Mouse (Mus musculus) neural tube, embryonic 14.5 days (tissue): ENCODE data around the gene Hpca. TPM values are rescaled to one million over a fixed set of nuclear protein-coding genes. Genes with fewer than 3 reads are reported as not detected.

Experiments used
- ATAC-seq: fragments of 200-750 bp; cut with Nextera tagmentation; 2 replicates; pipeline ENCODE4 v1.8.0; 2017; ENCODE audit warnings: low read depth, mild to moderate bottlenecking, moderate TSS enrichment, moderate library complexity
- H3K27ac ChIP-seq: fragments of 300-500 bp; sonication (generic); 2 replicates; pipeline ENCODE4 v1.5.1; 2014; ENCODE audit warnings: low read depth, mild to moderate bottlenecking, control low read depth, low read length, moderate library complexity, mixed read lengths
- H3K27me3 ChIP-seq: fragments of 300-500 bp; sonication (generic); 2 replicates; pipeline ENCODE4 v1.6.1; 2014; ENCODE audit warnings: low read length; ENCODE audit not compliant: control insufficient read depth, insufficient read depth
- H3K36me3 ChIP-seq: fragments of 300-500 bp; sonication (generic); 2 replicates; pipeline ENCODE4 v1.6.1; 2014; ENCODE audit warnings: low read length, mixed read lengths; ENCODE audit not compliant: control insufficient read depth, insufficient read depth
- H3K4me1 ChIP-seq: fragments of 300-500 bp; sonication (generic); 2 replicates; pipeline ENCODE4 v1.6.1; 2014; ENCODE audit warnings: low read length; ENCODE audit not compliant: control insufficient read depth, insufficient read depth
- H3K4me2 ChIP-seq: fragments of 300-500 bp; sonication (generic); 2 replicates; pipeline ENCODE4 v1.6.1; 2014; ENCODE audit warnings: mild to moderate bottlenecking, low read depth, low read length, control low read depth
- H3K4me3 ChIP-seq: fragments of 300-500 bp; sonication (generic); 2 replicates; pipeline ENCODE4 v1.5.1; 2014; ENCODE audit warnings: low read depth, low read length, control low read depth, mixed read lengths
- H3K9ac ChIP-seq: fragments of 300-500 bp; sonication (generic); replicated peaks from 2 replicates; pipeline ENCODE4 v1.6.1; 2014; ENCODE audit warnings: low read depth, mild to moderate bottlenecking, control low read depth, low read length, mixed read lengths
- H3K9me3 ChIP-seq: fragments of 300-500 bp; sonication (generic); 2 replicates; pipeline ENCODE4 v1.6.1; 2016; ENCODE audit warnings: low read length; ENCODE audit not compliant: control insufficient read depth
- WGBS: fragments of 180-500 bp; shearing (Covaris S2); extraction: QIAGEN DNeasy Blood & Tissue Kit; methylation state at CpG from one replicate; pipeline ENCODE4 v1.1.7; 2014; 5-methylcytosine and 5-hydroxymethylcytosine counted together
- polyA plus RNA-seq: library from polyadenylated mRNA; unstranded; fragments of >200 nt; fragmentation: Nextera tagmentation; extraction: Ambion mirVana; gene quantifications from 2 replicates; pipeline ENCODE4 v1.2.1, GENCODE M21; 2014

Hpca gene
- 41.5 and 56.4 TPM in 2 replicates for polyA plus RNA-seq

GRCm38 (mm10) chr4:129121569-129122086 lies at the start of gene Hpca:
Gene Hpca (minus strand): TSS chr4:129122036.
- Histone ChIP-seq H3K27me3 (peaks cover 3% of the 10 kb centered on the region; the same call in 1 of the 2 replicates), H3K9ac (peak within 1 kb of the TSS; percentile 69), H3K27ac (peak within 1 kb of the TSS; percentile 55; the same call in 1 of the 2 replicates), H3K4me3 (peak within 1 kb of the TSS; percentile 53), H3K36me3 (no peaks in the 10 kb centered on the region), H3K4me1 (peaks cover 7% of the 10 kb centered on the region), H3K4me2 (peak within 1 kb of the TSS; percentile 91), H3K9me3 (no peaks in the 10 kb centered on the region)
- WGBS: under 1% methylated on average over 10 of the region's 17 CpGs
- ATAC-seq: 0 out of 2 replicates have a peak, but pooled peaks have one; percentile 9

GRCm38 (mm10) chr4:129161581-129162255 lies 39.9 kb upstream of the Hpca start:
- Histone ChIP-seq H3K9me3 (no peaks in the 10 kb centered on the region), H3K4me2 (no peak overlapping the region), H3K27me3 (no peaks in the 10 kb centered on the region), H3K4me1 (no peaks in the 10 kb centered on the region), H3K36me3 (peaks cover 13% of the 10 kb centered on the region; the same call in 1 of the 2 replicates), H3K4me3 (no peak overlapping the region), H3K27ac (no peak overlapping the region), H3K9ac (no peak overlapping the region)
- WGBS: 73% methylated on average over 4 of the region's 4 CpGs
- no peak for ATAC-seq

DNA sequence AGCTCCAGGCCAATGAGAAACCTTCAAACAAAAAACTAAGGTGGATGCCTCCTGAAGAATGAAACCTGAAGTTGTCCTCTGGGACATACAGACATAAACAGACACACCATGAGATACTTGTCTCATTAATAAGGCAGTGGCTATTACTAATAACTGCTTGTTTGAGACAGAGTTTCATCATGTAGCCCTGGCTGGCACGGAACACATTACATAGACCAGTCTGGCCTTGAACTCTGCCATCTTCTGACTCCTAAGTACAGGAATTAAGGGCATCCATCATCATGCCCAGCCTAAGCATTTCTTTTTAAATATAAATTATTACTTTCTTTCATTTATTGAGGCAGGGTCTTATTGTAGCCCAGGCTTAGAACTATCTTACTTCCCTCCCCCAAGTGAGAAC lies 39.2 kb upstream of the Hpca start:
- Histone ChIP-seq H3K4me3 (no peak overlapping the region), H3K9ac (no peak overlapping the region), H3K4me2 (no peak overlapping the region), H3K4me1 (no peaks in the 10 kb centered on the region), H3K27ac (no peak overlapping the region), H3K9me3 (no peaks in the 10 kb centered on the region), H3K27me3 (no peaks in the 10 kb centered on the region), H3K36me3 (peaks cover 13% of the 10 kb centered on the region; the same call in 1 of the 2 replicates)
- WGBS: 88% methylated on average over 1 of the region's 1 CpGs
- ATAC-seq: no peak

DNA sequence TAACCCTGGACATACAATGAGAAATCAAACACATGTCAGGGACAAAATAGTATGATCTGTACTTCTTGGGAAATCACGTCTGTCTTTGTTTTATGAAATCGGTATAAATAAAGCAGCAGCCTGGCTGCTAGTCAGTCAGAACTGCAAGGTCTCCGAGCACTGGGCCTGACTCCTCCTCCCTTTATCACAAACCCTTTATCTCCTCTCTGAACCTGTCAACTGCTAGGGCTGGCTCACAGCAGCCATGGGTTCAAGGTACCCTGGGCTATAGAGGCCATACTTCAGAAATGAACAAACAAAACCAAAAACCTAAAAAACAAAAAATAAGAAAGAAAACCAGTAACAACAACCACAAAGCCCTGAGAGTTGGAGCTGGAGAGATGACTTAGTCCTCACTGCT lies 36.7 kb upstream of the Hpca start:
- Histone ChIP-seq H3K4me1 (no peaks in the 10 kb centered on the region), H3K4me2 (no peak overlapping the region), H3K9me3 (no peaks in the 10 kb centered on the region), H3K27ac (no peak overlapping the region), H3K36me3 (peaks cover 7% of the 10 kb centered on the region; the same call in 1 of the 2 replicates), H3K27me3 (no peaks in the 10 kb centered on the region), H3K9ac (no peak overlapping the region), H3K4me3 (no peak overlapping the region)
- ATAC-seq: no peak
- 71% methylated on average over 3 of the region's 3 CpGs for WGBS

GRCm38 (mm10) chr4:129157541-129157940 lies 35.7 kb upstream of the Hpca start:
- Histone ChIP-seq H3K9ac (no peak overlapping the region), H3K9me3 (no peaks in the 10 kb centered on the region), H3K4me3 (no peak overlapping the region), H3K27me3 (no peaks in the 10 kb centered on the region), H3K4me1 (no peaks in the 10 kb centered on the region), H3K4me2 (no peak overlapping the region), H3K27ac (no peak overlapping the region), H3K36me3 (peaks cover 7% of the 10 kb centered on the region; the same call in 1 of the 2 replicates)
- ATAC-seq: no peak
- WGBS: 94% methylated on average over 5 of the region's 5 CpGs

DNA sequence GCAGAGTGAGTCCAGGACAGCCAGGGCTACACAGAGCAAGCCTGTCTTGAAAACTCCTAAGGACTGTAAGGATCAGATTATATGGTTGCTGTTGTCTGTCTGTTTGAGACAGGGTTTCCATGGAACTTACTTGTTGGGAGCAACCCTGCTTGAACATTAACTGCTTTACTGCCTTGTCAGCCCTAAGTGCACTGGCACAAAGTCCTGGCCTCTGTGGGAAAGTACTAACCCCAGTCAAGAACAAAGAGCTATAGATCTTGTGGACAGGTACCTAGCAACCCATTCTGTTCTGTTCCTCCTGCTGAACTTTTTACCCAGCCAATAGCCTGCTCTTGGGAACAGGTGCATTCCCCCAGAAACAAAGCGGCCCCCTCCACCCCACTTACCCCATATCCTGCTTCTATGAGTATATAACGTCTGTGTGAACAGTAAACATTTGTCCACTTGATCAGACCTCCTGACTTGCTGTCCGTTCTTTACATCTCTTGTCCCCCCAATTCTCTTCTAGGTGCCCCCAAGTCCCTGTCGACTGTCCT lies 29.5 kb upstream of the Hpca start:
- Histone ChIP-seq H3K4me3 (no peak overlapping the region), H3K9me3 (no peaks in the 10 kb centered on the region), H3K36me3 (peaks cover 8% of the 10 kb centered on the region; the same call in 1 of the 2 replicates), H3K4me2 (no peak overlapping the region), H3K9ac (no peak overlapping the region), H3K4me1 (no peaks in the 10 kb centered on the region), H3K27me3 (no peaks in the 10 kb centered on the region), H3K27ac (no peak overlapping the region)
- 36% methylated on average over 4 of the region's 4 CpGs for WGBS
- peak; percentile 63 for ATAC-seq

DNA sequence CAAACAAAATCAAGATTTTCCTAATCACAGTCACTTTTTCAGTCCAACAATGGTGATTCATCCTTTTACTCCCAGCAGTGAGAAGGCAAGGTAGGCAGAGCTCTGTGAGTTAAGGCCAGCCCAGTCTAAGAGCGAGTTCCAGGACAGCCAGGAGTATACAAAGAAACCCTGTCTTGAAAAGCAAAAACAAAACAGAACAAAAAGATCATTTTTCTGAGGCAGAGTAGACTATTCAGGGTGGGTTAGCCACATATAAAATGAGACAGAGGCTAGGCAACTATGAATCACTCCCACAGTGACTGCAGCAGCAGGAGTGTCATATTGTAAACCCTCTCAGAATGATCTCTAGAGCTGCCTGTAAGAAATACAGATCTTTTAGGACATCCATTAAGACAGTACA lies 27.5 kb upstream of the Hpca start:
- Histone ChIP-seq H3K27me3 (no peaks in the 10 kb centered on the region), H3K4me1 (0 out of 2 replicates have a peak, but pooled peaks cover 9% of the 10 kb centered on the region), H3K27ac (no peak overlapping the region), H3K4me3 (no peak overlapping the region), H3K9ac (no peak overlapping the region), H3K4me2 (no peak overlapping the region), H3K9me3 (no peaks in the 10 kb centered on the region), H3K36me3 (peaks cover 8% of the 10 kb centered on the region; the same call in 1 of the 2 replicates)
- 35% methylated on average over 1 of the region's 1 CpGs for WGBS
- ATAC-seq: no peak

GRCm38 (mm10) chr4:129147552-129148103 lies 25.8 kb upstream of the Hpca start:
- H3K9me3 ChIP-seq: no peaks in the 10 kb centered on the region
- H3K27me3 ChIP-seq: no peaks in the 10 kb centered on the region
- H3K9ac ChIP-seq: no peak overlapping the region
- no peak for ATAC-seq
- 0 out of 2 replicates have a peak, but pooled peaks cover 9% of the 10 kb centered on the region for H3K4me1 ChIP-seq
- H3K27ac ChIP-seq: no peak overlapping the region
- WGBS: 76% methylated on average over 13 of the region's 13 CpGs
- no peak overlapping the region for H3K4me3 ChIP-seq
- peaks cover 8% of the 10 kb centered on the region; the same call in 1 of the 2 replicates for H3K36me3 ChIP-seq
- no peak overlapping the region for H3K4me2 ChIP-seq

DNA sequence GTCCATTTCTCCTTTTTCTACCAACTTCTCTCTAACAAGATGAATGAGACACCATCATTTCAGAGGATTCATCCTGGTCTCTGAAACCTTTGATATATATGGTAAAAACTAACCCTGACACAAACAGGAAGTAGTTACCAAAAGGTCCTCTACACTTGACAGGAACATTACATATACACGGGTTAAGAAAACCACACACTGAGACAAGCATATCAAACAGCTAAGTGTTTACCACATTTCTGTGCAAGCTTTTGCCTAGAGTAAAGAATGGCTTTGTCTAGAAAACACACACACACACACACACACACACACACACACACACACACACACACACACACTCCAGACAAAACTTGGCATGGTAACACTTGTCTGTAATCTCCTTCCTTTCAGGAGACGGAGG lies 24.6 kb upstream of the Hpca start:
- no peak overlapping the region for H3K27ac ChIP-seq
- H3K4me2 ChIP-seq: no peak overlapping the region
- 68% methylated on average over 2 of the region's 2 CpGs for WGBS
- H3K9me3 ChIP-seq: no peaks in the 10 kb centered on the region
- H3K4me3 ChIP-seq: no peak overlapping the region
- peaks cover 8% of the 10 kb centered on the region; the same call in 1 of the 2 replicates for H3K36me3 ChIP-seq
- H3K9ac ChIP-seq: no peak overlapping the region
- H3K4me1 ChIP-seq: peaks cover 15% of the 10 kb centered on the region; the same call in 1 of the 2 replicates
- no peak for ATAC-seq
- no peaks in the 10 kb centered on the region for H3K27me3 ChIP-seq
